Mouse (Mus musculus) liver, embryonic 15.5 days (tissue): ENCODE results near the gene Lysmd2. TPM values are rescaled to one million over a fixed set of nuclear protein-coding genes. Genes with fewer than 3 reads are reported as not detected.
"Not testable (repeated sequence)": the region's sequence is repeated elsewhere in the genome, so short reads cannot be mapped to it uniquely, and the experiment has no call there.

Source experiments
- ATAC-seq: fragments of 200-750 bp; cut with Nextera tagmentation; 2 replicates; pipeline ENCODE4 v1.8.0; 2017; ENCODE audit warnings: moderate number of reproducible peaks, mild to moderate bottlenecking, moderate library complexity; ENCODE audit not compliant: insufficient read depth
- H3K27ac ChIP-seq: fragments of 300-500 bp; sonication (generic); replicated peaks from 2 replicates; pipeline ENCODE4 v1.5.1; 2015; ENCODE audit warnings: mild to moderate bottlenecking, inconsistent platforms
- H3K27me3 ChIP-seq: fragments of 300-500 bp; sonication (generic); 2 replicates; pipeline ENCODE4 v1.6.1; 2015; ENCODE audit warnings: mild to moderate bottlenecking, inconsistent platforms
- H3K36me3 ChIP-seq: fragments of 300-500 bp; sonication (generic); replicated peaks from 2 replicates; pipeline ENCODE4 v1.6.1; 2015; ENCODE audit warnings: moderate library complexity, mild to moderate bottlenecking, inconsistent platforms
- H3K4me1 ChIP-seq: fragments of 300-500 bp; sonication (generic); replicated peaks from 2 replicates; pipeline ENCODE4 v1.6.1; 2015; ENCODE audit warnings: inconsistent platforms
- H3K4me2 ChIP-seq: fragments of 300-500 bp; sonication (generic); 2 replicates; pipeline ENCODE4 v1.6.1; 2015; ENCODE audit warnings: moderate library complexity, mild to moderate bottlenecking, inconsistent platforms
- H3K4me3 ChIP-seq: fragments of 300-500 bp; sonication (generic); replicated peaks from 2 replicates; pipeline ENCODE4 v1.5.1; 2015; ENCODE audit warnings: mild to moderate bottlenecking, inconsistent platforms
- H3K9ac ChIP-seq: fragments of 300-500 bp; sonication (generic); 2 replicates; pipeline ENCODE4 v1.6.1; 2015; ENCODE audit warnings: moderate library complexity, mild to moderate bottlenecking, inconsistent platforms
- H3K9me3 ChIP-seq: fragments of 300-500 bp; sonication (generic); replicated peaks from 2 replicates; pipeline ENCODE4 v1.6.1; 2016; ENCODE audit warnings: inconsistent platforms
- WGBS: fragments of 180-500 bp; shearing (Covaris S2); methylation state at CpG from one replicate; pipeline ENCODE4 v1.1.7; 2015; ENCODE audit warnings: mixed read lengths; ENCODE audit not compliant: insufficient replicate concordance; 5-methylcytosine and 5-hydroxymethylcytosine counted together
- polyA plus RNA-seq: library from polyadenylated mRNA; unstranded; fragments of >200 nt; fragmentation: Nextera tagmentation; extraction: Ambion mirVana; gene quantifications from 2 replicates; pipeline ENCODE4 v1.2.1, GENCODE M21; 2015

Gene Lysmd2
- polyA plus RNA-seq, 1 experiment from 2014 or later = 1.8 TPM

GRCm38 (mm10) chr9:75607496-75607895 is 18.0 kb upstream of the Lysmd2 start:
- Histone ChIP-seq H3K36me3 (no peaks in the 10 kb centered on the region), H3K9ac (no peak overlapping the region), H3K4me3 (no peak overlapping the region), H3K9me3 (no peaks in the 10 kb centered on the region), H3K4me1 (peaks cover 5% of the 10 kb centered on the region; the same call in 1 of the 2 replicates), H3K27me3 (peaks cover 42% of the 10 kb centered on the region), H3K27ac (no peak overlapping the region), H3K4me2 (no peak overlapping the region)
- no peak for ATAC-seq
- 62% methylated on average over 4 of the region's 4 CpGs for WGBS

- no peaks in the 10 kb centered on the region for H3K9me3 ChIP-seq
- no peak overlapping the region for H3K27ac ChIP-seq
- H3K4me1 ChIP-seq = peaks cover 5% of the 10 kb centered on the region; the same call in 1 of the 2 replicates
- H3K4me3 ChIP-seq = no peak overlapping the region
- peaks cover 50% of the 10 kb centered on the region for H3K27me3 ChIP-seq
- WGBS = 34% methylated on average over 1 of the region's 1 CpGs
- no peak overlapping the region for H3K4me2 ChIP-seq
- H3K36me3 ChIP-seq = no peaks in the 10 kb centered on the region
- ATAC-seq = no peak
- H3K9ac ChIP-seq = no peak overlapping the region
Measured at GRCm38 (mm10) chr9:75609505-75609904, 16.0 kb upstream of the Lysmd2 start.

- no peak for ATAC-seq
- no peaks in the 10 kb centered on the region for H3K9me3 ChIP-seq
- no peak overlapping the region for H3K27ac ChIP-seq
- WGBS = 31% methylated on average over 16 of the region's 16 CpGs
- H3K4me3 ChIP-seq = no peak overlapping the region
- H3K36me3 ChIP-seq = no peaks in the 10 kb centered on the region
- H3K9ac ChIP-seq = no peak overlapping the region
- peaks cover 50% of the 10 kb centered on the region for H3K27me3 ChIP-seq
- H3K4me1 ChIP-seq = peaks cover 5% of the 10 kb centered on the region; the same call in 1 of the 2 replicates
- no peak overlapping the region for H3K4me2 ChIP-seq
Measured at GRCm38 (mm10) chr9:75609965-75610364, 15.6 kb upstream of the Lysmd2 start.

GRCm38 (mm10) chr9:75610571-75611493 is 14.7 kb upstream of the Lysmd2 start, which contains the start of gene Tmod2:
TSS of gene Tmod2 (minus strand) at chr9:75611325.
- ATAC-seq = no peak
- H3K27me3 ChIP-seq = peaks cover 50% of the 10 kb centered on the region
- 2% methylated on average over 74 of the region's 74 CpGs for WGBS
- peak within 1 kb of the TSS; percentile 43 for H3K4me3 ChIP-seq
- no peak within 1 kb of the TSS for H3K27ac ChIP-seq
- H3K9ac ChIP-seq = no peak within 1 kb of the TSS
- H3K4me1 ChIP-seq = peaks cover 5% of the 10 kb centered on the region; the same call in 1 of the 2 replicates
- no peaks in the 10 kb centered on the region for H3K36me3 ChIP-seq
- peak within 1 kb of the TSS; percentile 66 for H3K4me2 ChIP-seq
- H3K9me3 ChIP-seq = no peaks in the 10 kb centered on the region

GRCm38 (mm10) chr9:75616560-75616959 is 9.0 kb upstream of the Lysmd2 start:
- Histone ChIP-seq H3K4me3 (no peak overlapping the region), H3K4me2 (no peak overlapping the region), H3K9ac (no peak overlapping the region), H3K36me3 (no peaks in the 10 kb centered on the region), H3K27ac (no peak overlapping the region), H3K4me1 (no peaks in the 10 kb centered on the region), H3K27me3 (peaks cover 18% of the 10 kb centered on the region), H3K9me3 (no peaks in the 10 kb centered on the region)
- ATAC-seq = no peak
- 37% methylated on average over 3 of the region's 3 CpGs for WGBS

GRCm38 (mm10) chr9:75618836-75619400 is 6.6 kb upstream of the Lysmd2 start:
- Histone ChIP-seq H3K4me2 (no peak overlapping the region), H3K9ac (no peak overlapping the region), H3K4me3 (no peak overlapping the region), H3K36me3 (no peaks in the 10 kb centered on the region), H3K27ac (no peak overlapping the region), H3K9me3 (no peaks in the 10 kb centered on the region), H3K4me1 (no peaks in the 10 kb centered on the region), H3K27me3 (peaks cover 8% of the 10 kb centered on the region)
- ATAC-seq = no peak
- WGBS = 67% methylated on average over 6 of the region's 6 CpGs

- H3K4me3 ChIP-seq, H3K4me1 ChIP-seq, H3K9ac ChIP-seq, H3K4me2 ChIP-seq, H3K27ac ChIP-seq, H3K36me3 ChIP-seq, H3K9me3 ChIP-seq, ATAC-seq: not testable (repeated sequence)
- 62% methylated on average over 2 of the region's 2 CpGs for WGBS
- H3K27me3 ChIP-seq = peaks cover 16% of the 10 kb centered on the region
Measured at GRCm38 (mm10) chr9:75619761-75620160, 5.8 kb upstream of the Lysmd2 start.

GRCm38 (mm10) chr9:75621428-75621827 is 4.1 kb upstream of the Lysmd2 start:
- peaks cover 33% of the 10 kb centered on the region for H3K27me3 ChIP-seq
- WGBS = 67% methylated on average over 3 of the region's 3 CpGs
- no peak overlapping the region for H3K9ac ChIP-seq
- no peak overlapping the region for H3K4me3 ChIP-seq
- H3K4me2 ChIP-seq = no peak overlapping the region
- no peaks in the 10 kb centered on the region for H3K36me3 ChIP-seq
- no peaks in the 10 kb centered on the region for H3K4me1 ChIP-seq
- ATAC-seq = no peak
- no peaks in the 10 kb centered on the region for H3K9me3 ChIP-seq
- no peak overlapping the region for H3K27ac ChIP-seq

- Histone ChIP-seq H3K4me3 (peak overlapping the region; percentile 56), H3K9me3 (no peaks in the 10 kb centered on the region), H3K4me1 (no peaks in the 10 kb centered on the region; the same call in 1 of the 2 replicates), H3K4me2 (peak overlapping the region; percentile 74), H3K36me3 (no peaks in the 10 kb centered on the region), H3K27ac (no peak overlapping the region), H3K9ac (no peak overlapping the region), H3K27me3 (peaks cover 40% of the 10 kb centered on the region)
- ATAC-seq = peak; percentile 36
- WGBS = 15% methylated on average over 18 of the region's 18 CpGs
Measured at GRCm38 (mm10) chr9:75624983-75625555, 472 bp upstream of the Lysmd2 start.

GRCm38 (mm10) chr9:75626308-75626604 is 715 bp downstream of the Lysmd2 start:
- Histone ChIP-seq H3K4me3 (peak overlapping the region; percentile 56), H3K36me3 (no peaks in the 10 kb centered on the region), H3K27me3 (peaks cover 40% of the 10 kb centered on the region), H3K4me1 (no peaks in the 10 kb centered on the region; the same call in 1 of the 2 replicates), H3K9ac (no peak overlapping the region), H3K9me3 (no peaks in the 10 kb centered on the region), H3K4me2 (peak overlapping the region; percentile 74), H3K27ac (no peak overlapping the region)
- WGBS = 3% methylated on average over 14 of the region's 14 CpGs
- peak; percentile 17; the same call in 1 of the 2 replicates for ATAC-seq

- no peaks in the 10 kb centered on the region; the same call in 1 of the 2 replicates for H3K4me1 ChIP-seq
- no peak overlapping the region for H3K4me2 ChIP-seq
- H3K9me3 ChIP-seq = no peaks in the 10 kb centered on the region
- no peaks in the 10 kb centered on the region for H3K36me3 ChIP-seq
- ATAC-seq = no peak
- H3K27ac ChIP-seq = no peak overlapping the region
- H3K4me3 ChIP-seq = no peak overlapping the region
- H3K27me3 ChIP-seq = peaks cover 12% of the 10 kb centered on the region
- 50% methylated on average over 8 of the region's 8 CpGs for WGBS
- no peak overlapping the region for H3K9ac ChIP-seq
Measured at GRCm38 (mm10) chr9:75630823-75631454, 5.4 kb downstream of the Lysmd2 start.
